Mouse (Mus musculus): ENCODE data around the gene D17Wsu92e.

GRCm38 (mm10) chr17:27768817-27769542 is 51.5 kb downstream of the D17Wsu92e start:
- peak; percentile 97 for TF ChIP-seq CTCF (IDR thresholded peaks at IDR 0.05; ENCODE audit: extremely low read depth, insufficient read depth, low read length)
- no peak for TF ChIP-seq POLR2A (IDR thresholded peaks at IDR 0.05; ENCODE audit: extremely low read depth, insufficient read depth, low read length)
